Mouse (Mus musculus) left cerebral cortex, postnatal 36 days (tissue): ENCODE results near the gene Esrrg. TPM values are rescaled to one million over a fixed set of nuclear protein-coding genes. Genes with fewer than 3 reads are reported as not detected.

Source experiments
- DNase-seq, 2 experiments: peaks; one replicate each; pipeline ENCODE4 v3.0.0; 2021 to 2022; ENCODE audit warnings: low spot score in 2 of 2, mixed read lengths in 1 of 2
- intact Hi-C: fragments of 180-260 bp; cut with DNase I; formaldehyde crosslinking; loops from one replicate; pipeline ENCODE4 v1.15.1; 2025
- total RNA-seq, 2 experiments: library from RNA; stranded (reverse); gene quantifications; 2 replicates each; pipeline ENCODE4 v1.2.3; 2021

Esrrg gene
- total RNA-seq, 2 experiments from 2014 or later = 29.8 to 30.6 TPM

- intact Hi-C loops = no loop called here
- no peak for DNase-seq
Measured at GRCm38 (mm10) chr1:187809546-187809945, 201.0 kb downstream of the Esrrg start.

- intact Hi-C loops = no loop called here
- no peak for DNase-seq
Measured at GRCm38 (mm10) chr1:187819406-187819805, 210.8 kb downstream of the Esrrg start.

GRCm38 (mm10) chr1:187821368-187821811 is 212.8 kb downstream of the Esrrg start:
- intact Hi-C loops = no loop called here
- no peak for DNase-seq

GRCm38 (mm10) chr1:187823351-187823750 is 214.8 kb downstream of the Esrrg start:
- DNase-seq = no peak
- intact Hi-C loops = no loop called here

- intact Hi-C loops = no loop called here
- DNase-seq = no peak
Measured at GRCm38 (mm10) chr1:187825421-187826097, 217.0 kb downstream of the Esrrg start.

- intact Hi-C loops = no loop called here
- DNase-seq = no peak
Measured at GRCm38 (mm10) chr1:187826140-187826539, 217.5 kb downstream of the Esrrg start.

GRCm38 (mm10) chr1:187826869-187827268 is 218.3 kb downstream of the Esrrg start:
- DNase-seq = no peak

GRCm38 (mm10) chr1:187830937-187831336 is 222.3 kb downstream of the Esrrg start:
- DNase-seq = no peak
- intact Hi-C loops = no loop called here

More at GRCm38 (mm10) chr1:187826869-187827268, 218.3 kb downstream of the Esrrg start:
- intact Hi-C loops = no loop called here

- no peak for DNase-seq
- intact Hi-C loops = no loop called here
Measured at GRCm38 (mm10) chr1:187832851-187833250, 224.3 kb downstream of the Esrrg start.

GRCm38 (mm10) chr1:187834576-187834975 is 226.0 kb downstream of the Esrrg start:
- intact Hi-C loops = no loop called here
- no peak for DNase-seq

- intact Hi-C loops = no loop called here
- no peak for DNase-seq
Measured at GRCm38 (mm10) chr1:187836384-187836783, 227.8 kb downstream of the Esrrg start.

GRCm38 (mm10) chr1:187836876-187837275 is 228.3 kb downstream of the Esrrg start:
- peak; percentile 13 to 20 for DNase-seq
- intact Hi-C loops = no loop called here

- intact Hi-C loops = no loop called here
- DNase-seq = no peak
Measured at GRCm38 (mm10) chr1:187841629-187842028, 233.0 kb downstream of the Esrrg start.

GRCm38 (mm10) chr1:187842702-187843101 is 234.1 kb downstream of the Esrrg start:
- intact Hi-C loops = no loop called here
- no peak for DNase-seq

- intact Hi-C loops = no loop called here
- DNase-seq = no peak
Measured at GRCm38 (mm10) chr1:187854148-187854547, 245.6 kb downstream of the Esrrg start.

- intact Hi-C loops = no loop called here
- no peak for DNase-seq
Measured at GRCm38 (mm10) chr1:187862339-187862738, 253.7 kb downstream of the Esrrg start.

GRCm38 (mm10) chr1:187868427-187868826 is 259.8 kb downstream of the Esrrg start:
- intact Hi-C loops = no loop called here
- no peak for DNase-seq

GRCm38 (mm10) chr1:187872208-187872607 is 263.6 kb downstream of the Esrrg start:
- intact Hi-C loops = no loop called here

GRCm38 (mm10) chr1:187872744-187873143 is 264.2 kb downstream of the Esrrg start:
- intact Hi-C loops = no loop called here

More at GRCm38 (mm10) chr1:187872208-187872607, 263.6 kb downstream of the Esrrg start:
- DNase-seq = no peak

GRCm38 (mm10) chr1:187873770-187874169 is 265.2 kb downstream of the Esrrg start:
- no peak for DNase-seq
- intact Hi-C loops = no loop called here

More at GRCm38 (mm10) chr1:187872744-187873143, 264.2 kb downstream of the Esrrg start:
- no peak for DNase-seq

- intact Hi-C loops = no loop called here
- no peak for DNase-seq
Measured at GRCm38 (mm10) chr1:187887270-187887669, 278.7 kb downstream of the Esrrg start.

- DNase-seq = no peak
- intact Hi-C loops = no loop called here
Measured at GRCm38 (mm10) chr1:187888142-187888541, 279.6 kb downstream of the Esrrg start.
